Mouse (Mus musculus) heart, postnatal 0 days (tissue): ENCODE measurements at regions not wholly inside any gene's neighbourhood (a gene's known extent, or its start where the extent isn't known, plus 50 kb on each side); places are given as distances from the start of the nearest gene placed in this dataset.

Source experiments
- CTCF ChIP-seq: IDR thresholded peaks from 2 replicates; pipeline ENCODE4 v1.5.1; 2016; ENCODE audit warnings: antibody characterized with exemption, control low read depth, low read depth
- EP300 ChIP-seq: IDR thresholded peaks from 2 replicates; pipeline ENCODE4 v1.6.1; 2016; ENCODE audit warnings: antibody characterized with exemption, low read depth

DNA sequence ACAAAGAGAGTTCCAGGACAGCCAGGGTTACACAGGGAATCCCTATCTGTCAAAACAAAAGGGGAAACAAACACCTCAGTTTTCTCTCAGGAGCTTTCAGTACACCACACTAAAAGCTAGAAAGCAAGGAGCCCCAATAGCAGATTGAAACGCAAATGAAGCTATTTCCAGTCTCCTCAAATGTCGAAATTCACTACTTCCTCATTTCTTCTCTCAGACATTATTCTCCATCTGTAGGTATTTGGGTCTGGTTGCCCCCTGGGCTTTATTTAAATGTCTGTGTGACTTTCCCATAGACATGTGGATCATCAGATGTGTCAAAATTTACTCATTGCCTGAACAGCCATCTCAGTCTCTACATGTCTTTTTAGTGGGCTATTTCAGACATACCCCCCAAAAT, 197.2 kb downstream of the Mycn start:
- no peak for TF ChIP-seq CTCF
- no peak for TF ChIP-seq EP300
